Mouse (Mus musculus) retina, embryonic 14.5 days (tissue): ENCODE results near the gene Hspbap1.
A peak's percentile ranks its signal among the peaks of the same experiment; 100 is the strongest.

ENCODE experiments used
- DNase-seq: peaks from one replicate; pipeline ENCODE4 v3.0.0-alpha.2; 2015; ENCODE audit warnings: low spot score

Gene Hspbap1

DNA sequence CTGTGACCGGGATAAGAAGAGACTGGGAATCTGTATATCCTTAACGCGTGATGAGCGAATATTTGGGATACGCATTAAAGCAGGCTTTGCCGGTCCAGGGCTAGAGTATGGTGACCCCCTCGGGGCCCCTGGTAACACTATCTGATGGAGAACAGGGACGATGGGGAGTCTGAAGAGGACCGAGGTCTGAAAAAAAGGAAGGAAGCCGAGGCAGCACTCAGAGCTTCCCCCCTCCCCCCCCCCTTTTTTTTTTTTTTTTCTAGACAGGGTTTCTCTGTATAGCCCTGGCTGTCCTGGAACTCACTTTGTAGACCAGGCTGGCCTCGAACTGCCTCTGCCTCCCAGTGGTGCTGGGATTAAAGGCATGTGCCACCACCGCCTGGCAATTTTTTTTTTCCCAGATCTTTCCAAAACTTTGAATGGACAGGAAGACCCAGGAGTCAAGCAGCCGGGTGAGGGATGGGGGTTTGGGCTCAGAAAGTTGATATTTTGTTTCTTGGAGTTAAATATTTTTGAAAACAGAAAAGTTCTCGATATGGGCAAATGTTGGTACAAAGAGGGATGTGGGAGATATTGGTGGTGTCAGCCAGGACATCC lies 102.3 kb downstream of the Hspbap1 start:
- DNase-seq = no peak

DNA sequence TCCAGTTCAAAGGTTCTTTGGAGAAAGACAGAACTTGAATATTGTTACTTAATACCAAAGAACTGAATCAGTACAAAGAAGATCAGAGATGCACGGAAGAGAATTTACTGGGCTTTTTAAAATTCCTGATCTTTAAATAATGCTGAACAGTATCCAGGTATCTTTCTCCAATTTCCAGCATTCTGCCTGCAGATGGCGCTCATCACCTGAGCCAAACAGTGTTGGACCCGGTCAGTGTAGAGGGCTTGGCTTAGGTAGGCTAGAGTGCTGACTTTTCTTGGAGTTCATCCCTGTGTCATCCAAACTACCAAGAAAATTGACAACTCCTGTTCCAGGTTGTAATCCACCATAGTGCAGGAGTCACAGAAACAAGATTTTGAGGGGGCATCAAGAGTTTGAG lies 104.2 kb downstream of the Hspbap1 start:
- DNase-seq = peak; percentile 55
